Mouse (Mus musculus): Measurements from ENCODE around the gene U2surp. TPM values are rescaled to one million over a fixed set of nuclear protein-coding genes. Genes with fewer than 3 reads are reported as not detected.

The U2surp gene
- polyA plus RNA-seq, 1 experiment, result 6.1 TPM

GRCm38 (mm10) chr9:95435506-95436293, 76.1 kb downstream of the U2surp start:
- no peak for TF ChIP-seq GATA1 (IDR thresholded peaks at IDR 0.05; ENCODE audit: low read length)

GRCm38 (mm10) chr9:95428277-95428676, 83.5 kb downstream of the U2surp start:
- TF ChIP-seq GATA1 (IDR thresholded peaks at IDR 0.05; ENCODE audit: low read length), result no peak

- no peak for TF ChIP-seq GATA1 (IDR thresholded peaks at IDR 0.05; ENCODE audit: low read length)
Measured at GRCm38 (mm10) chr9:95413911-95414310, 97.9 kb downstream of the U2surp start.

DNA sequence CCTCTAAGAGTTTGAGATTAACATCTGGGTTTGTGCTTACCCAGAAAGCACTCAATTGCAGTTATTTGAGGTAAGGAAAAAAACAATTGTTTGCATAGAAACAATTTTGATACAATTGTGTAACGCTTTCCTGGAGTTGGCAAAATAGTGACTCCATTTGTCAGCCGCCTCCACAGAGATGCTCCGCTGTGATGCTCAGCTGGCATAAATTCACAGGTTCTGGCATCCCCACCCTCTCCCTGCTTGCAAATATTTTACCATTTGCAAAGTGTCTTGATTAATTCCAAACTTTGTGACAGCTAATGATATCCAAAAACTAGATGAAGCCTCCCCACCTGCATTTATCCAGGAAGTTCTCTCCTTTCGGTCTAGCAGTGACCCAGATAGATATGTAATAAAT, 99.7 kb downstream of the U2surp start:
- TF ChIP-seq GATA1 (IDR thresholded peaks at IDR 0.05; ENCODE audit: low read length), result no peak

DNA sequence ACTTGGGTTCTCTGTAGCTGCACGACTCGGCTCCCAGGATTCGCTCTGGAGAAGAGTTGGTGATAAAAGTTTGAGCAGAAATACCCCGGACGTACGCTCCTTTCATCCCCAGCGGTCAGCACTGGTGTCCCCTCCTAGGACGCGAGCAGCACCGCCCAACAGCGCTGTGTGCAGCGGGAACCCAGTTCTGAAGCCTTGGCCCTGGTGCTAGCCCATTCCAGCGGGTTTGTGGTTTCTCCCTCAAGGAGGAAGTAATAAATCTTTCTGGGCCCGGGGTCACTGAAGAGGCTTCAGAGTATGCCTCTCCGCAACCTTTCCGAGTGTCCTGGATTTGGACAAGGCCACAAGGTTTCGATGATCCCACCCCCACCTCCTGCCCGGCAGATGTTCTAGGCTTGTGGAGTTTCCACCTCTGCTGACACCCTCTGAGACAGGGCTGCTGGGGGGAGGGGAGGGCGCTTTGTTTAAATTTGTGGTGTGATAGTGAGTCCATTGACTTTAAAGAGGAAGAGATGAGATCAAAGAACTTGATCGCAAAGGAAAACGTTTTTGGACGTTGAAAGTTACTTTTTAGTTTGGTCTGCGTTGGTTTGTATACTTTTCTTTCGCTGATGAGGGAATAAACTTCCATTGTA, 104.1 kb downstream of the U2surp start:
- TF ChIP-seq GATA1 (IDR thresholded peaks at IDR 0.05; ENCODE audit: low read length), result no peak

Other genes starting within 250 kb of the U2surp start
- not detected in 2 replicates for gene Chst2, start 105.3 kb downstream of the U2surp start, polyA plus RNA-seq (2012)
- not detected in 2 replicates for gene Paqr9, start 47.7 kb upstream of the U2surp start, polyA plus RNA-seq (2012)
- gene Pcolce2, start 125.6 kb upstream of the U2surp start, polyA plus RNA-seq (2012), result not detected in 2 replicates
- gene Trpc1, start 238.4 kb upstream of the U2surp start, polyA plus RNA-seq (2012), result not detected in 2 replicates